Mouse (Mus musculus) liver, adult 2 months (tissue): ENCODE data around the gene Gm20388.

ENCODE experiments used
- CTCF ChIP-seq: fragments of 200-500 bp; IDR thresholded peaks from 2 replicates; pipeline ENCODE4 v1.5.1; 2011; ENCODE audit warnings: low read depth, low read length, control low read depth
- POLR2A ChIP-seq: fragments of 200-500 bp; IDR thresholded peaks from 2 replicates; pipeline ENCODE4 v1.6.1; 2011; ENCODE audit warnings: low read length, control low read depth; ENCODE audit not compliant: insufficient read depth; ENCODE audit errors: extremely low read depth

DNA sequence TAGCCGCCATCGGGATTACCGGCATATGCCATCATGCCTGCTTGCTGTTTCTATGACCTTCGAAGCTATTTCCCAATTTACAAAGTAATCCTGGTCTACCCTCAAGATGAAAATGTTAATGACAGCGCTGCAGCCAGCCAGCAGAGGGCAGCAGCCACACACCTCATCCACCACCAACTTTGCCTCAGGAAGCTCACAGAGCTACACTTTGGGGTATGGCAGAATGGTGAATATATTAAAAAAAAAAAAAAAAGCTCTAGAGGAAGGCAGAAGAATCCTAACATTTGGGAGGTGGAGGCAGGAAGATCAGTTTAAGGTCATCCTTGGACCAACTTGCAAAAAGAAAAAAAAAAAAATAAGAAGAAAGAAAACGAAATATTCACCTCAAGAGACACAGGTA is 1939.4 kb downstream of the Gm20388 start:
- TF ChIP-seq POLR2A (no peak), CTCF (peak; percentile 95)
